Mouse (Mus musculus) G1E-ER4 (cell line): ENCODE results near the gene Myom1. TPM values are rescaled to one million over a fixed set of nuclear protein-coding genes. Genes with fewer than 3 reads are reported as not detected.

ENCODE experiments used
- GATA1 ChIP-seq: IDR thresholded peaks from one replicate; pipeline ENCODE4 v1.8.0; 2012; ENCODE audit warnings: low read length, inconsistent platforms
- polyA plus RNA-seq: library from polyadenylated mRNA; stranded (reverse); fragments of >175 nt; gene quantifications from 2 replicates; pipeline ENCODE4 v1.2.3, GENCODE M21; 2012

The Myom1 gene
- polyA plus RNA-seq, 1 experiment = 0.22 TPM

GRCm38 (mm10) chr17:71004186-71004960, 1.9 kb downstream of the Myom1 start:
- TF ChIP-seq GATA1 = no peak

- TF ChIP-seq GATA1 = no peak
Observed at GRCm38 (mm10) chr17:71006976-71007375, 4.5 kb downstream of the Myom1 start.

DNA sequence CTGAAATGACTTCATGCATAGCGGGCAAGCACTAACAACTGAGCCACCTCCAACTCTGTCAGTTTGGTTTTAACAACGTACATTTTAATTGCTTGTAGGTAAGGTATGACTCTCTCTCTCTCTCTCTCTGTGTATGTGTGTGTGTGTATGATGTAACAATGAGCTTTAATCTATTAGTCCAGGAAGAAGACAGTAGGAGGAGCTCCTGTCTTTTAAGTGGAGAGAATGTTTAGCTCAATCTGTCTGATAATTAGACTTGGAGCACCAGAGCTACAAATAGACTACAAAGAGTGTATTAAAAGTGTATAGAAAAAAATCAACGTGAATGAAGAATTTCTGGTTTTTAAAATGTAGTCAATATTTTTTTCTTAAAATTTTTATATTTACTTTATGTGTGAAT, 6.2 kb downstream of the Myom1 start:
- TF ChIP-seq GATA1 = no peak

DNA sequence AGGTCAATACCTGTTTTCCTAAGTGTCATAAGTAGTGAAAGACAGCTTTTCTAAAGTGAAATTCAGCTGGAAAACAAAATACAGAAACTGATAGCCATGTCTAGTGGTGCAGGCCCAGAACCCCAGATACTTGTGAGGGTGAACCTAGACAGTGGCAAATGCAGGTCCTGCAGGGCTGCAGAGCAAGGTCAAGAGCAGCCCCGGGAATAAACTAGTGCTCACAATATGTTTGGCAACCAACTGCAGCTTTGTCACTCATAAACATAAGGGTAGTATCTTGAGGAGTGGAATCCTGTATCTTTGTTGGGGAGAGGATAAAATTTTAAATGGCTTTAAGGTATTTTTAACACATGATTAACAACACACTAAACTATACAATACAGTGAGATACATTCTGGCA, 7.3 kb downstream of the Myom1 start:
- TF ChIP-seq GATA1 = no peak

DNA sequence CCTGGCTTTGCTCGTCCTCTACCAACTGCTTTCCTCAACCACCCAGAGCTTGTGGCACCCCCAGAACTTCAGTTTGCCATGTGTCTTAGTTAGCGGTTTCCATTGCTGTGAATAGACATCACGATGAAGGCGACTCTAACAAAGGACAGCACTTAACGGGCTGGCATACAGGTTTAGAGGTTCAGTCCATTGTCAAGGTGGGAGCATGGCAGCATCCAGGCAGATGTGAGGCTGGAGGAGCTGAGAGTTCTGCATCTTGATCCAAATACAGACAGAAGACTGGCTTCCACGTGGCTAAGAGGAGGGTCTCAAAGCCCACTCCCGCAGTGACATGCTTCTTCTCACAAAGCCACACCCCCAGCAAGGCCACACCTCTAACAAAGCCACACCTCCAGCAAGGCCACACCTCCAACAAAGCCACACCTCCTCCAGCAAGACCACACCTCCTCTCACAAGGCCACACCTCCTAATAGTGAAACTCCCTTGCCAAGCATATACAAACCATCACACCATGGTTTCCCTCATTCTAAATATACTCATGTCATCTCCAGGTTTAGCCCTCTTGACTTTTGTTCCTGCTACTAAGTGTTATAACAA, 8.3 kb downstream of the Myom1 start:
- no peak for TF ChIP-seq GATA1

- no peak for TF ChIP-seq GATA1
Observed at GRCm38 (mm10) chr17:71011931-71012662, 9.7 kb downstream of the Myom1 start.

DNA sequence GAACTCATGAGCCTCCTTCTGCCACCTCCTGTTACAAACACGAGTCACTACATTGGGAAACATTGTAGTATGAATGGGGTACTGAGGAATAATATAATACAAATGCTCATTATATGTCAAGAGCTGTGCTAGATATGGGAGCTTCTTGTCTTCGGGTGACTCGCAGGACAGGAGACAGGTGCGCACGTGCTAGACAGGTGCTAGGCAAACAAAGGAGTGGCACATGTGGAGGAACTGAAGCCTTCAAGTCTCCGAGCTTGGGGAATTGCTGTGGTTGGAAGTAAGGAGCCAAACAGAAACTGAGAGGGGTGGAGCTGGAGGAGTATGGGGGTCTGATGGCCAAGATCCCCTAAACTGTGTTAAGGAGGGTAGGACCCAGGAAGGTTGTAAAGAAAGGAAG, 10.7 kb downstream of the Myom1 start:
- TF ChIP-seq GATA1 = no peak

DNA sequence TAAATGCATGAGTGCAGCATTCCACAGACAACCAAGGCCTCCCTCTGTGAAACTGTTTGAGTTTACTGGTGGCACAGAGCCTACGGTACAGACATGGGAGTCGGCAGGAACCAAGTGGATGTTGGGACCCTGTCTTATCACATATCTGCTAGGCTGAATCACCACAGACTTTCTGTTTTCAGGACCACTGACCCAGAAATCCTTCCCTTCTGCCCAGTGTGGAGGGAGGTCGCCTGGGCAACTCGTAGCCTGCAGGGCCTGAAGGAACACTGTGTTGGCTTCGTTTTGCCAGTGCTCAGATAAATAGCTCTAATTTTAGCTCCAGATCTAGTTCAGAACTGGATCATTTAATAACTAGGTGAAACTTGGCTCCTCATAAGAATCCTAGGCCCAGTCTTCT, 12.5 kb downstream of the Myom1 start:
- TF ChIP-seq GATA1 = no peak

DNA sequence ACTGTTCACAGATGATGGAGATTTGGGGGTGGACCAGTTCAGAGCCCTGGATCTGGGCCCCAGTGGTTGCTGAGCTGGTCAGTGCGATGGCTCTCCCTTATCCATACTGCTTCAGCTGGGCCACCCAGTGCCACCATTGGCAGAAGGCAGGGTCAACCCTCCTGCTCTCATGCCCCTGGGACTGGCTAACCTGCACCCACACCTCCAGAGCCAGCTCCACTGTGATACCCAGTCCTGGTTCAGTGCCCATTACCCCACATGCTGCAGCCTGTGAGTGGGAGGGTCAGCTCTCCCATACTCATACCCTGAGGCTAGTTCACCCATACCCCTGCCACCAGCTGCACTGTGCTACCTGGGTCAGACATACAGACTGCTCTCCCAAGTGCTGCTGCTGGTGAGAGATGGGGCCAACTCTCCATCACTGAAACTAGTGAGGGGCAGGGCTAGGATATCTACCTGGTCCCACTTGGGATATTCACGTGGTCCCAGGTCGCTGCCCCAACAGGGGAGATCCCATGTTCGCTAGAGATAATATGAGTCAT, 15.1 kb downstream of the Myom1 start:
- no peak for TF ChIP-seq GATA1

DNA sequence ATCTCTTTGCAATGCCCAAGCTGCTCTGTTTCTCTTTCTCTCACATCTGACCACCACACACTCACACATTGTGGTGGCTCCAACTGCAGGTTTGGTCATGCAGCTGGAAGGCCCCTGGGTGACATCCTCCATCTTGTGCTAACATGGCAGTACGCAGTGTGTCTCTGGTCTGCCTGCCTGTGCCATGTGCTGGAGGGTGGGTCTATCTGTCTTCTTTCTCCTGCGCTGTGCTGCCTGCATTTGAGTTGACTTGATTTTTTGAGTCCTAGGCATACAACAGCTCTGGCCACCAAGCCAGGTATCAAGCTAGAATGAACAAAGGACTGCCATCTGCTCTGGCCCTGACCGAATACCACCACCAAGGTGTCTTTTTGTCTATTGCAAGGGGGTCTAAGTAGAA, 15.7 kb downstream of the Myom1 start:
- TF ChIP-seq GATA1 = no peak

DNA sequence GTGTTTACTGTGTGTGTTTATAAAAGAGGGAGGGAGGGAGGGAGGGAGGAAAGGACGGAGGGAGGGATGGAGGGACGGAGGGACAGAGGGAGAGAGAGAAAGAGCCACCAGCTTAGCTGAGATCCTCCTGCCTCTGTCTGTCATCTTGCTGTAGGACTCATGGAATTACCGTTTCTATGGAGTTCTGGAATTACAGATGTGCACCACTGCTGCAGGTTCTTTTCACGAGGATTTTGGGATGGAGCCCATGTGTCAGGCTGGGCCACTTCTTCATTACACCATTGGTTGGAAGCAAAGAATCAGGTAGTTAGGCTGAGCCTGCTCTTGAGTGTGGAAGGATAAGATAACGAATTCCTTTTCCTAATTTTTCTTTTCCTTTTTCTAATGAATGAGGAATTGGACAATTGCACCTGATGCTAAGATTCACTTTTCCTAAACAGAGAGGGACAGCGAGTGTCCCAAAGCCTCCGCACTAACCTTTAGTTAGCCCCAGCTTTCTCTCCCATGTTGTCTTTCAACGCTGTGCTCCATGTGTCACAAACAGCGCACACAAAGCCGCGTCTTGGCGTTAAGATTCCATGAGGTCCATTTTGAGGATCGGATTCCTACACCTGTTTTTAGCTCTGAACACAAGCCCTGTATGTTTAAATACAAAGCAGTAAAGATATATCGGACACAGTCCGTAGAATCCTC, 16.3 kb downstream of the Myom1 start:
- no peak for TF ChIP-seq GATA1

DNA sequence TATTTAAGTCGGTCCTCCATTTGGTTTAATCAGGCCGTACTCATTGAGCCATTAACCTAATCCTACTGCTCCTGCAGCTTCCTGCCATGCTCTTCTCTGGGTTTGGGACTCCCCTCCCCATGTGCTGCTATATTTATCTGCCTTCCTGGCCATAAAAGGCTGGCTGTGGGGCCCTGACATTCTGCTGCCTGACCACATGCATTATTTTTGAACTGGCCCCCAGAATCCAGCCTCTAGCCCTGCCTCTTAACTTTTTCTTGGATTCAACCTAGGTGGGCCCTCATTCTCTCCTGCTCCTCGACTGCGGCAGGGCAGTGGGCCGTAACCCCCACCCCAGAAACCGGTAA, 16.8 kb downstream of the Myom1 start:
- no peak for TF ChIP-seq GATA1

DNA sequence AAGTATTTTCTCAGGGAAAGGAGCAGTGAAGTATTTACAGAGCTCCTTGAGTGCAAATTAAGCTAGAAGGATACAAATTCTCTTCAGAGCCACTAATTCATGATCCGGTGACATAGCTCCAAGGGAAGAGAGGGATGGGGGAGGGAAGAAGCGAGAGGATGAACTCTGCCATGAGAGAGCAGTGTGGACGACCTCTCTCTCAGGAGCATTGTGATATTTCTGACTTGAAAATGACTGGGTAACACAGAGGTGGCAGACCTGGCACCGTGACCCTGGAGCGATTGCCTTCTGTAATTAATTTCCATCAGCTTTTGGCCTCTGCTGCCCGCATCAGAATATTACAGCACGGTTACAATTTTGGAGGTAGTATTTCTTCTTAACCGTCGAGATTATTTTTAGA, 17.4 kb downstream of the Myom1 start:
- no peak for TF ChIP-seq GATA1

GRCm38 (mm10) chr17:71022841-71023240, 20.4 kb downstream of the Myom1 start:
- TF ChIP-seq GATA1 = no peak

- TF ChIP-seq GATA1 = no peak
Observed at GRCm38 (mm10) chr17:71024071-71024470, 21.6 kb downstream of the Myom1 start.

DNA sequence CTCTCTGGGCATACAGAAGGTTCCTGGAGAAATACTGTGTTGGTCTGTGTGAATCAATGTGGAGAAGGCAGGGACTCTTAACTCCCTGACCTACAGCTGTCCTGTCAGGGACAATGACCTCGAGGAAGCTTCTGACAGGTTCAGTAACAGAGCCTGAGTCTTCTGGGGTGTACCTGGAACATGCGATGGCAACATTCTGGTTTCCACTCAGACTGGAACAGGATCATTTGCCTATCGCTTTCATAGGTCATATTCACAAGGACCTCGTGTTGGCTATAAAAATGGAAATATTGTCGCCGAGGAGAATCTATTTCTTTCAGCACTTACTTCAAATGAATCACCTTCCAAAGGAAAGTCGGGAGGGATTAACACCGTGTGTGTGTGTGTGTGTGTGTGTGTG, 23.5 kb downstream of the Myom1 start:
- no peak for TF ChIP-seq GATA1
